Mouse (Mus musculus) urinary bladder, postnatal 10 days (tissue): ENCODE data around the gene Itga10.
"Not testable (repeated sequence)": the region's sequence is repeated elsewhere in the genome, so short reads cannot be mapped to it uniquely, and the experiment has no call there.

Experiments used
- DNase-seq: peaks from one replicate; pipeline ENCODE4 v3.0.0; 2022; ENCODE audit warnings: low spot score

Gene Itga10

GRCm38 (mm10) chr3:96680269-96680956 is 35.0 kb downstream of the Itga10 start:
- DNase-seq: no peak

GRCm38 (mm10) chr3:96683496-96683895 is 38.1 kb downstream of the Itga10 start:
- no peak for DNase-seq

- DNase-seq: no peak
Observed at GRCm38 (mm10) chr3:96684151-96684821, 38.9 kb downstream of the Itga10 start.

- no peak for DNase-seq
Observed at GRCm38 (mm10) chr3:96684822-96685156, 39.4 kb downstream of the Itga10 start.

- DNase-seq: not testable (repeated sequence)
Observed at GRCm38 (mm10) chr3:96686057-96686456, 40.7 kb downstream of the Itga10 start.

- DNase-seq: no peak
Observed at GRCm38 (mm10) chr3:96688854-96689253, 43.5 kb downstream of the Itga10 start.

- no peak for DNase-seq
Observed at GRCm38 (mm10) chr3:96690298-96690697, 44.9 kb downstream of the Itga10 start.

- no peak for DNase-seq
Observed at GRCm38 (mm10) chr3:96692506-96692905, 47.1 kb downstream of the Itga10 start.

GRCm38 (mm10) chr3:96693579-96693978 is 48.2 kb downstream of the Itga10 start:
- no peak for DNase-seq

- peak; percentile 45 for DNase-seq
Observed at GRCm38 (mm10) chr3:96696198-96696765, 50.9 kb downstream of the Itga10 start, which contains the start of gene Pias3. TSS of gene Pias3 (plus strand) at chr3:96696384.

- peak; percentile 64 for DNase-seq
Observed at GRCm38 (mm10) chr3:96696766-96697732, 51.7 kb downstream of the Itga10 start.

- DNase-seq: no peak
Observed at GRCm38 (mm10) chr3:96698993-96699690, 53.8 kb downstream of the Itga10 start.

- DNase-seq: no peak
Observed at GRCm38 (mm10) chr3:96700376-96700775, 55.0 kb downstream of the Itga10 start.

GRCm38 (mm10) chr3:96701003-96701402 is 55.6 kb downstream of the Itga10 start:
- DNase-seq: no peak

GRCm38 (mm10) chr3:96704778-96705177 is 59.4 kb downstream of the Itga10 start:
- no peak for DNase-seq

GRCm38 (mm10) chr3:96706217-96706616 is 60.8 kb downstream of the Itga10 start:
- no peak for DNase-seq

GRCm38 (mm10) chr3:96706984-96707383 is 61.6 kb downstream of the Itga10 start:
- DNase-seq: no peak

GRCm38 (mm10) chr3:96707903-96708683 is 62.7 kb downstream of the Itga10 start, which contains the start of gene Nudt17:
TSS of gene Nudt17 (minus strand) at chr3:96708562.
- DNase-seq: no peak

- DNase-seq: no peak
Observed at GRCm38 (mm10) chr3:96708684-96709064, 63.3 kb downstream of the Itga10 start.
